Mouse (Mus musculus) limb, embryonic 14.5 days (tissue): ENCODE measurements around the gene Cav3. TPM values are rescaled to one million over a fixed set of nuclear protein-coding genes. Genes with fewer than 3 reads are reported as not detected.

Experiments
- ATAC-seq: fragments of 200-750 bp; cut with Nextera tagmentation; 2 replicates; pipeline ENCODE4 v1.8.0; 2017; ENCODE audit warnings: low read depth, moderate number of reproducible peaks, moderate TSS enrichment; ENCODE audit not compliant: low FRiP score
- DNase-seq: peaks from one replicate; pipeline ENCODE4 v3.0.0-alpha.2; 2015; ENCODE audit warnings: low spot score
- H3K27ac ChIP-seq: fragments of 300-500 bp; sonication (generic); replicated peaks from 2 replicates; pipeline ENCODE4 v1.5.1; 2014; ENCODE audit warnings: low read depth, mild to moderate bottlenecking, low read length, moderate library complexity, mixed read lengths
- H3K27me3 ChIP-seq: fragments of 300-500 bp; sonication (generic); 2 replicates; pipeline ENCODE4 v1.6.1; 2014; ENCODE audit warnings: low read length, mixed read lengths; ENCODE audit not compliant: control insufficient read depth, insufficient read depth
- H3K36me3 ChIP-seq: fragments of 300-500 bp; sonication (generic); 2 replicates; pipeline ENCODE4 v1.6.1; 2014; ENCODE audit warnings: mild to moderate bottlenecking, low read length, moderate library complexity, mixed read lengths; ENCODE audit not compliant: control insufficient read depth, insufficient read depth
- H3K4me1 ChIP-seq: fragments of 300-500 bp; sonication (generic); 2 replicates; pipeline ENCODE4 v1.6.1; 2014; ENCODE audit warnings: antibody characterized with exemption, low read length, mixed read lengths; ENCODE audit not compliant: control insufficient read depth, insufficient read depth
- H3K4me2 ChIP-seq: fragments of 300-500 bp; sonication (generic); replicated peaks from 2 replicates; pipeline ENCODE4 v1.6.1; 2014; ENCODE audit warnings: low read depth, mild to moderate bottlenecking, low read length, moderate library complexity; ENCODE audit not compliant: severe bottlenecking
- H3K4me3 ChIP-seq: fragments of 300-500 bp; sonication (generic); replicated peaks from 2 replicates; pipeline ENCODE4 v1.5.1; 2014; ENCODE audit warnings: low read length
- H3K9ac ChIP-seq: fragments of 300-500 bp; sonication (generic); 2 replicates; pipeline ENCODE4 v1.6.1; 2014; ENCODE audit warnings: mild to moderate bottlenecking, low read depth, low read length, moderate library complexity; ENCODE audit not compliant: severe bottlenecking
- H3K9me3 ChIP-seq: fragments of 300-500 bp; sonication (generic); 2 replicates; pipeline ENCODE4 v1.6.1; 2016; ENCODE audit warnings: low read length; ENCODE audit not compliant: control insufficient read depth
- POLR2A ChIP-seq: fragments of 200-500 bp; IDR thresholded peaks from 2 replicates; pipeline ENCODE4 v1.8.0; 2012; ENCODE audit warnings: inconsistent platforms, mild to moderate bottlenecking, moderate library complexity, borderline replicate concordance; ENCODE audit not compliant: insufficient read depth, insufficient read length; ENCODE audit errors: extremely low read depth
- WGBS: fragments of 180-500 bp; shearing (Covaris S2); extraction: QIAGEN DNeasy Blood & Tissue Kit; methylation state at CpG from one replicate; pipeline ENCODE4 v1.1.7; 2014; 5-methylcytosine and 5-hydroxymethylcytosine counted together
- polyA plus RNA-seq, 2 experiments: library from polyadenylated mRNA; depleted of rRNA in 1 of 2; stranded (reverse) in 1 of 2; unstranded in 1 of 2; fragments of >200 nt; fragmentation: Nextera tagmentation in 1 of 2; extraction: Ambion mirVana in 1 of 2; gene quantifications; 2 replicates each; pipeline versions ENCODE4 v1.2.1 to v1.2.3; 2012 to 2014

Cav3 gene
- polyA plus RNA-seq, 2 experiments: 22.5 to 38.4 TPM

DNA sequence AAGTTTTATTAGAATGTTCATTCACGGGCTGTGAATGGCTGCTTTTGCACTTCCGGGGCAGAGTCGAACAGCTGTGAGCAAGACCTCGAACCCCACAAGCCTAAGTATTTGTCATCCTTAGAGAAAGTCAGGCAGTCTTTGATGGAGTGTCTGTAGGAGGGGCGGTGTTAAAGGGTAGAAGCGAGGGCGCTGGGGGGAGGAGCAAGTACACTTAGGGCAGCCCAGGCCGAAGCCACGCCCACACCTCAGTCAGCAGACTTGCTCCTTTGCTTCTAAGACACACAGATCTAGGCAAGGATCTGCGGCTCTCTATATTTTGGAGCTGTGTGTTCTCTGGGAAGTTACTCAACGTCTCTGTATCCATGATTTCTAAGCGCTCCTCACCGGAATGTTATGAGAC lies 20.6 kb downstream of the Cav3 start:
- no peak overlapping the region for H3K9ac ChIP-seq
- no peaks in the 10 kb centered on the region for H3K9me3 ChIP-seq
- no peak for TF ChIP-seq POLR2A
- no peak for ATAC-seq
- no peaks in the 10 kb centered on the region for H3K27me3 ChIP-seq
- H3K4me1 ChIP-seq: no peaks in the 10 kb centered on the region
- H3K27ac ChIP-seq: no peak overlapping the region
- whole genome bisulfite sequencing: 51% methylated on average over 13 of the region's 13 CpGs
- H3K4me2 ChIP-seq: no peak overlapping the region
- H3K4me3 ChIP-seq: no peak overlapping the region
- H3K36me3 ChIP-seq: no peaks in the 10 kb centered on the region
- DNase-seq: no peak

- Histone ChIP-seq H3K36me3 (no peaks in the 10 kb centered on the region), H3K9ac (no peak overlapping the region), H3K4me3 (no peak overlapping the region), H3K9me3 (no peaks in the 10 kb centered on the region), H3K27ac (no peak overlapping the region), H3K4me2 (no peak overlapping the region), H3K27me3 (peaks cover 21% of the 10 kb centered on the region), H3K4me1 (peaks cover 4% of the 10 kb centered on the region; the same call in 1 of the 2 replicates)
- TF ChIP-seq POLR2A: no peak
- 2% methylated on average over 4 of the region's 4 CpGs for WGBS
- DNase-seq (no peak), ATAC-seq (peak; percentile 42; the same call in 1 of the 2 replicates)
Measured at GRCm38 (mm10) chr6:112484316-112484715, 25.0 kb downstream of the Cav3 start.

- no peaks in the 10 kb centered on the region for H3K36me3 ChIP-seq
- WGBS: 78% methylated on average over 5 of the region's 5 CpGs
- H3K4me3 ChIP-seq: no peak overlapping the region
- H3K9ac ChIP-seq: no peak overlapping the region
- no peaks in the 10 kb centered on the region for H3K9me3 ChIP-seq
- TF ChIP-seq POLR2A: no peak
- peaks cover 13% of the 10 kb centered on the region for H3K4me1 ChIP-seq
- ATAC-seq (no peak), DNase-seq (no peak)
- H3K27me3 ChIP-seq: peaks cover 31% of the 10 kb centered on the region
- no peak overlapping the region for H3K27ac ChIP-seq
- no peak overlapping the region for H3K4me2 ChIP-seq
Measured at GRCm38 (mm10) chr6:112487993-112488392, 28.7 kb downstream of the Cav3 start.

GRCm38 (mm10) chr6:112488821-112489180 lies 29.5 kb downstream of the Cav3 start:
- WGBS: 36% methylated on average over 24 of the region's 24 CpGs
- no peak for ATAC-seq
- H3K27me3 ChIP-seq: peaks cover 31% of the 10 kb centered on the region

GRCm38 (mm10) chr6:112489181-112489909 lies 30.0 kb downstream of the Cav3 start:
- 10% methylated on average over 68 of the region's 72 CpGs for WGBS
- no peak for TF ChIP-seq POLR2A
- DNase-seq: no peak
- H3K9ac ChIP-seq: no peak overlapping the region
- no peaks in the 10 kb centered on the region for H3K9me3 ChIP-seq
- H3K4me3 ChIP-seq: peak overlapping the region; percentile 37
- H3K27ac ChIP-seq: no peak overlapping the region
- peak overlapping the region; percentile 61 for H3K4me2 ChIP-seq
- ATAC-seq: no peak
- no peaks in the 10 kb centered on the region for H3K36me3 ChIP-seq
- peaks cover 13% of the 10 kb centered on the region for H3K4me1 ChIP-seq
- peaks cover 31% of the 10 kb centered on the region for H3K27me3 ChIP-seq

More at GRCm38 (mm10) chr6:112488821-112489180, 29.5 kb downstream of the Cav3 start:
- no peak for TF ChIP-seq POLR2A
- Histone ChIP-seq H3K36me3 (no peaks in the 10 kb centered on the region), H3K27ac (no peak overlapping the region), H3K9ac (no peak overlapping the region), H3K4me2 (peak overlapping the region; percentile 61), H3K9me3 (no peaks in the 10 kb centered on the region), H3K4me1 (peaks cover 13% of the 10 kb centered on the region), H3K4me3 (peak overlapping the region; percentile 37)
- DNase-seq: no peak
